Comparison of ENCODE assay signal across 9 mouse cellular contexts in genomic region chr12:86360696-86361631, GRCm38 (mm10). TPM values are rescaled to one million over a fixed set of nuclear protein-coding genes. Genes with fewer than 3 reads are reported as not detected.
A peak's percentile ranks its signal among the peaks of the same experiment; 100 is the strongest.
DNase-seq lines count a peak whose midpoint lies in the region; ATAC-seq and TF ChIP-seq lines count a peak whose summit lies in the region.
"Had no signal": no experiment of that assay in that cellular context is flagged by ENCODE, and none has a peak within 500 bp of the region (broad histone marks: within the 10 kb centered on the region; RNA-seq: fewer than 3 reads in every experiment).

Gene Esrrb (plus strand): TSS chr12:86361117.

- ATAC-seq in lung, embryonic 16.5 days (ENCODE audit: low read depth) = peak; percentile 74
- peak; percentile 56; the same call in 1 of the 2 replicates for ATAC-seq in hindbrain, embryonic 16.5 days
- ATAC-seq in stomach, embryonic 14.5 days (ENCODE audit: insufficient number of reproducible peaks, insufficient read depth, low FRiP score, low read depth) = peak; percentile 30; the same call in 1 of the 2 replicates
- no peak for ATAC-seq in liver, postnatal 0 days

- peaks cover 5% of the 10 kb centered on the region; the same call in 1 of the 2 replicates for H3K27me3 ChIP-seq in lung, embryonic 16.5 days (ENCODE audit: control insufficient read depth, insufficient read depth, low read depth, low read length)
- H3K27me3 ChIP-seq in hindbrain, embryonic 16.5 days (replicated peaks; ENCODE audit: control insufficient read depth, insufficient read depth, low read length) = no peaks in the 10 kb centered on the region; the same call in 1 of the 2 replicates
- no peaks in the 10 kb centered on the region for H3K27me3 ChIP-seq in stomach, embryonic 14.5 days (ENCODE audit: control insufficient read depth, insufficient read depth, low read length)
- peaks cover 9% of the 10 kb centered on the region; the same call in 1 of the 2 replicates for H3K27me3 ChIP-seq in liver, postnatal 0 days (ENCODE audit: insufficient read depth, low read length)

- peak within 1 kb of the TSS; percentile 29 for H3K4me2 ChIP-seq in lung, embryonic 16.5 days (ENCODE audit: low read depth, low read length)
- H3K4me2 ChIP-seq in hindbrain, embryonic 16.5 days (ENCODE audit: low read length) = no peak within 1 kb of the TSS
- no peak within 1 kb of the TSS for H3K4me2 ChIP-seq in stomach, embryonic 14.5 days (replicated peaks; ENCODE audit: low read depth, low read length)
- no peak within 1 kb of the TSS for H3K4me2 ChIP-seq in liver, postnatal 0 days (ENCODE audit: low read depth, low read length)

- peaks cover 9% of the 10 kb centered on the region for H3K4me1 ChIP-seq in lung, embryonic 16.5 days (replicated peaks; ENCODE audit: control insufficient read depth, insufficient read depth, low read length)
- H3K4me1 ChIP-seq in hindbrain, embryonic 16.5 days (ENCODE audit: control insufficient read depth, insufficient read depth, low read depth, low read length) = peaks cover 10% of the 10 kb centered on the region
- peaks cover 2% of the 10 kb centered on the region; the same call in 1 of the 2 replicates for H3K4me1 ChIP-seq in stomach, embryonic 14.5 days (ENCODE audit: control insufficient read depth, insufficient read depth, low read length)
- no peaks in the 10 kb centered on the region for H3K4me1 ChIP-seq in liver, postnatal 0 days (ENCODE audit: insufficient read depth)
- H3K4me1 ChIP-seq: megakaryocyte, embryonic 14.5 days had no signal

- 22% methylated on average over 22 of the region's 22 CpGs for WGBS in lung, embryonic 16.5 days
- WGBS in hindbrain, embryonic 16.5 days = 34% methylated on average over 22 of the region's 22 CpGs
- 25% methylated on average over 22 of the region's 22 CpGs for WGBS in stomach, embryonic 14.5 days
- WGBS in liver, postnatal 0 days (ENCODE audit: insufficient replicate concordance) = 29% methylated on average over 22 of the region's 22 CpGs

- no peak within 1 kb of the TSS for H3K4me3 ChIP-seq in lung, embryonic 16.5 days (ENCODE audit: low read length)
- H3K4me3 ChIP-seq in hindbrain, embryonic 16.5 days (ENCODE audit: low read length) = no peak within 1 kb of the TSS
- no peak within 1 kb of the TSS for H3K4me3 ChIP-seq in stomach, embryonic 14.5 days (ENCODE audit: low read depth, low read length)
- H3K4me3 ChIP-seq in liver, postnatal 0 days (ENCODE audit: low read depth, low read length) = no peak within 1 kb of the TSS
- H3K4me3 ChIP-seq: megakaryocyte, embryonic 14.5 days had no signal

- no peaks in the 10 kb centered on the region for H3K36me3 ChIP-seq in lung, embryonic 16.5 days (ENCODE audit: control insufficient read depth, insufficient read depth, low read length)
- no peaks in the 10 kb centered on the region for H3K36me3 ChIP-seq in hindbrain, embryonic 16.5 days (ENCODE audit: control insufficient read depth, insufficient read depth, low read length)
- H3K36me3 ChIP-seq in stomach, embryonic 14.5 days (ENCODE audit: control insufficient read depth, insufficient read depth, low read length) = no peaks in the 10 kb centered on the region
- no peaks in the 10 kb centered on the region for H3K36me3 ChIP-seq in liver, postnatal 0 days (replicated peaks; ENCODE audit: insufficient read depth, low read length)

- H3K27ac ChIP-seq in lung, embryonic 16.5 days (ENCODE audit: low read length) = no peak within 1 kb of the TSS
- no peak within 1 kb of the TSS for H3K27ac ChIP-seq in hindbrain, embryonic 16.5 days (ENCODE audit: low read depth, low read length)
- no peak within 1 kb of the TSS for H3K27ac ChIP-seq in stomach, embryonic 14.5 days (ENCODE audit: low read length)
- no peak within 1 kb of the TSS for H3K27ac ChIP-seq in liver, postnatal 0 days (ENCODE audit: low read depth)

- H3K9me3 ChIP-seq in lung, embryonic 16.5 days (ENCODE audit: control insufficient read depth, low read length) = no peaks in the 10 kb centered on the region
- H3K9me3 ChIP-seq in hindbrain, embryonic 16.5 days (ENCODE audit: control insufficient read depth, low read length) = no peaks in the 10 kb centered on the region
- no peaks in the 10 kb centered on the region for H3K9me3 ChIP-seq in stomach, embryonic 14.5 days (ENCODE audit: control insufficient read depth, low read depth, low read length)
- H3K9me3 ChIP-seq in liver, postnatal 0 days (ENCODE audit: low read length) = no peaks in the 10 kb centered on the region
- H3K9me3 ChIP-seq: megakaryocyte, embryonic 14.5 days had no signal

- DNase-seq in lung, adult 18-20 months = no peak
- peak; percentile 84 to 85 for DNase-seq in heart, adult 18-20 months
- no peak for DNase-seq in liver, postnatal 0 days
- DNase-seq in liver (no peak), adipocyte (ENCODE audit: low spot score) (no peak)

- no peak within 1 kb of the TSS for H3K9ac ChIP-seq in lung, embryonic 16.5 days (ENCODE audit: low read length)
- H3K9ac ChIP-seq in hindbrain, embryonic 16.5 days (ENCODE audit: low read depth, low read length) = no peak within 1 kb of the TSS
- H3K9ac ChIP-seq in stomach, embryonic 14.5 days (replicated peaks; ENCODE audit: low read depth, low read length) = no peak within 1 kb of the TSS
- no peak within 1 kb of the TSS for H3K9ac ChIP-seq in liver, postnatal 0 days (replicated peaks)

- no peak for TF ChIP-seq EP300 in liver, postnatal 0 days (IDR thresholded peaks at IDR 0.05; ENCODE audit: low read depth)

- no peak for TF ChIP-seq CTCF in liver, postnatal 0 days (IDR thresholded peaks at IDR 0.05; ENCODE audit: low read depth)

RNA-seq across cellular contexts. Expression of gene Esrrb, which starts in this region (rescaled TPM):
- 0.21 and 0.38 TPM in 2 replicates for polyA plus RNA-seq in lung, embryonic 16.5 days (2015; fragmentation: Nextera tagmentation; extraction: Ambion mirVana)
- total RNA-seq in heart, adult 18-20 months (2021) = 10 to 100 TPM; 21.5 to 25.2 TPM
- 5.2 and 7.0 TPM in 2 replicates for polyA plus RNA-seq in hindbrain, embryonic 16.5 days (2015; fragmentation: Nextera tagmentation; extraction: Ambion mirVana)
- 0.21 and 0.22 TPM in 2 replicates for polyA plus RNA-seq in stomach, embryonic 14.5 days (2014; fragmentation: Nextera tagmentation; extraction: Ambion mirVana)
- 0.09 and 0.13 TPM in 2 replicates for polyA plus RNA-seq in liver, postnatal 0 days (2015; fragmentation: Nextera tagmentation; extraction: Ambion mirVana)

Comparison
In these comparisons a context has a peak if more than half of its experiments do, and no peak if none do; other contexts are left out.
1. Peak in ATAC-seq and H3K4me2 ChIP-seq in lung, embryonic 16.5 days; RNA of the gene not detected or under 1 TPM.
2. Peak in ATAC-seq in stomach, embryonic 14.5 days; RNA of the gene not detected or under 1 TPM.
3. DNase-seq: peak in heart, adult 18-20 months (2 of 2); none in lung, adult 18-20 months (0 of 2), liver, postnatal 0 days (single experiment), liver (single experiment) and adipocyte (single experiment).